22 mouse cellular contexts compared by ENCODE assay signal in the genomic region with DNA sequence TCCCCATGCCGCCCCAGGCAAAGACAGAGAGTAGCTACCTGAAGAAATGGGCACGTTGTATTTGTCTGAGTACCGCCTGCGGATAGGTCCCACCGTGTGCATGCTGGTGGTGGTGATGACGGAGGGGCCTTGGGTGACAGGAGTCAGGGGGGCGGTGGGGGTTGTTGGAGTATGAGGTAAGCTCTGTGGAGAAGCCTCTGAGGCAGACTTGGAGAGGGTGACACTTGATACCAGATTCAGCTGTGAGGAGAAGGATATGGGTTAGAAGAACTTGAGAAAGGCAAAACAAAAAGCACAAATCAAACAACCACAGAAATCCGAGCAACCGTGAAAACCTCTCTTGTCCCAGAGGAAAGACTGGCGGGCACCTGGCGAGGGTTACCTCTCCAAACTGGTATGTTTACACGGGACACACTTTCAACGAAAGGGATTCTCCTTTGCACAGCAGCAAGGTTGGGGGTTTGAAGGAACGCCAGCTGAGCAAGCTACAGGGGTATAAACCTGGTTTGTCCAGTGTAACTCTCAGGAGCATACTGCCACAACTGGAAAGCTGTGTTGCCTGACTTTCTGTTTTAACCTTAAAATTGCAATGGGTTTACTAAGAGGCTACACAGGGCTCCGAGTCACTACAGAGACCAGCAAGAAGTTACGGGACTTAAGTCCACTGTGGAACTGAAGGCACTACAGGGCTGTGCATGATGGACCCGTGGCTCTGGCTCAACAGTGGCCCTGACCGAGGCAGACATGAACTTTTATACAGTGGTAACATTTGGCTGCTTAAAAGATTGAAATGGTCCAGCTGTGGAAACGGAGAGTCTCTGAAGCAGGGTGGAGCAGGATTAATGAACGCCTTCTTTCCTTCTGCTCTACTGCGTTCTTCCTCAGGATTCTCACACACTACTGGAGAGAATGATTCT.
A peak's percentile ranks its signal among the peaks of the same experiment; 100 is the strongest.
DNase-seq lines count a peak whose midpoint lies in the region; ATAC-seq lines count a peak whose summit lies in the region.
"Had no signal": no experiment of that assay in that cellular context is flagged by ENCODE, and none has a peak within 500 bp of the region (broad histone marks: within the 10 kb centered on the region; RNA-seq: fewer than 3 reads in every experiment).

No protein-coding gene starts in this region.

- H3K4me3 ChIP-seq in heart, embryonic 10.5 days = no peak overlapping the region
- H3K4me3 ChIP-seq in limb, embryonic 12.5 days (replicated peaks) = no peak overlapping the region
- H3K4me3 ChIP-seq in limb, embryonic 10.5 days = no peak overlapping the region
- no peak overlapping the region for H3K4me3 ChIP-seq in embryonic facial prominence, embryonic 13.5 days
- no peak overlapping the region for H3K4me3 ChIP-seq in stomach, embryonic 16.5 days (replicated peaks; ENCODE audit: low read length)
- no peak overlapping the region for H3K4me3 ChIP-seq in intestine, embryonic 15.5 days (replicated peaks)
- H3K4me3 ChIP-seq: forebrain, embryonic 10.5 days; myocyte had no signal

- no peak overlapping the region for H3K4me2 ChIP-seq in limb, embryonic 12.5 days
- no peak overlapping the region for H3K4me2 ChIP-seq in embryonic facial prominence, embryonic 13.5 days
- H3K4me2 ChIP-seq in stomach, embryonic 16.5 days (ENCODE audit: low read depth, low read length) = no peak overlapping the region
- H3K4me2 ChIP-seq in intestine, embryonic 15.5 days (replicated peaks) = no peak overlapping the region

- H3K27me3 ChIP-seq in heart, embryonic 10.5 days (ENCODE audit: insufficient read depth, poor library complexity, severe bottlenecking) = no peaks in the 10 kb centered on the region
- no peaks in the 10 kb centered on the region for H3K27me3 ChIP-seq in limb, embryonic 12.5 days
- H3K27me3 ChIP-seq in limb, embryonic 10.5 days (ENCODE audit: low read depth, poor library complexity, severe bottlenecking) = no peaks in the 10 kb centered on the region
- H3K27me3 ChIP-seq in embryonic facial prominence, embryonic 13.5 days = no peaks in the 10 kb centered on the region
- H3K27me3 ChIP-seq in stomach, embryonic 16.5 days (ENCODE audit: control insufficient read depth, insufficient read depth, low read length) = no peaks in the 10 kb centered on the region
- H3K27me3 ChIP-seq in intestine, embryonic 15.5 days (replicated peaks) = no peaks in the 10 kb centered on the region

- ATAC-seq in limb, embryonic 12.5 days (ENCODE audit: insufficient number of reproducible peaks, insufficient read depth, low FRiP score, low TSS enrichment, low read depth) = no peak
- ATAC-seq in embryonic facial prominence, embryonic 13.5 days (ENCODE audit: insufficient number of reproducible peaks, insufficient read depth, low FRiP score, low TSS enrichment, low read depth) = peak; percentile 71; the same call in 1 of the 2 replicates
- ATAC-seq in stomach, embryonic 16.5 days (ENCODE audit: insufficient read depth, low FRiP score) = no peak
- no peak for ATAC-seq in megakaryocyte progenitor cell, adult 5-6 weeks (replicated peaks; ENCODE audit: poor library complexity)
- ATAC-seq in intestine, embryonic 15.5 days = no peak
- ATAC-seq: forebrain, postnatal 0 days; hindbrain, postnatal 0 days; intestine, postnatal 0 days; midbrain, embryonic 16.5 days had no signal

- H3K36me3 ChIP-seq in heart, embryonic 10.5 days = peaks cover 58% of the 10 kb centered on the region
- peaks cover 22% of the 10 kb centered on the region for H3K36me3 ChIP-seq in limb, embryonic 12.5 days
- H3K36me3 ChIP-seq in limb, embryonic 10.5 days = peaks cover 6% of the 10 kb centered on the region
- H3K36me3 ChIP-seq in embryonic facial prominence, embryonic 13.5 days = peaks cover 11% of the 10 kb centered on the region
- H3K36me3 ChIP-seq in stomach, embryonic 16.5 days (ENCODE audit: control insufficient read depth, insufficient read depth, low read length) = 0 out of 2 replicates have a peak, but pooled peaks cover 4% of the 10 kb centered on the region
- H3K36me3 ChIP-seq in intestine, embryonic 15.5 days = peaks cover 11% of the 10 kb centered on the region; the same call in 1 of the 2 replicates

- H3K9me3 ChIP-seq in heart, embryonic 10.5 days = no peaks in the 10 kb centered on the region
- no peaks in the 10 kb centered on the region for H3K9me3 ChIP-seq in limb, embryonic 12.5 days
- no peaks in the 10 kb centered on the region for H3K9me3 ChIP-seq in limb, embryonic 10.5 days (replicated peaks)
- no peaks in the 10 kb centered on the region for H3K9me3 ChIP-seq in embryonic facial prominence, embryonic 13.5 days
- H3K9me3 ChIP-seq in stomach, embryonic 16.5 days (replicated peaks; ENCODE audit: control insufficient read depth, low read length) = no peaks in the 10 kb centered on the region
- no peaks in the 10 kb centered on the region for H3K9me3 ChIP-seq in intestine, embryonic 15.5 days
- H3K9me3 ChIP-seq: forebrain, embryonic 10.5 days had no signal

- 82% methylated on average over 21 of the region's 21 CpGs for WGBS in heart, embryonic 10.5 days
- WGBS in limb, embryonic 12.5 days = 83% methylated on average over 21 of the region's 21 CpGs
- WGBS in limb, embryonic 10.5 days = 89% methylated on average over 21 of the region's 21 CpGs
- WGBS in embryonic facial prominence, embryonic 13.5 days = 66% methylated on average over 21 of the region's 21 CpGs
- 60% methylated on average over 21 of the region's 21 CpGs for WGBS in stomach, embryonic 16.5 days
- 75% methylated on average over 21 of the region's 21 CpGs for WGBS in intestine, embryonic 15.5 days

- H3K27ac ChIP-seq in heart, embryonic 10.5 days = no peak overlapping the region
- H3K27ac ChIP-seq in limb, embryonic 12.5 days = peak overlapping the region; percentile 29; the same call in 1 of the 2 replicates
- no peak overlapping the region for H3K27ac ChIP-seq in limb, embryonic 10.5 days
- H3K27ac ChIP-seq in embryonic facial prominence, embryonic 13.5 days = peak overlapping the region; percentile 39; the same call in 1 of the 2 replicates
- H3K27ac ChIP-seq in stomach, embryonic 16.5 days (ENCODE audit: low read length) = peak overlapping the region; percentile 52
- no peak overlapping the region for H3K27ac ChIP-seq in intestine, embryonic 15.5 days
- H3K27ac ChIP-seq: hindbrain, postnatal 0 days had no signal

- peaks cover 39% of the 10 kb centered on the region for H3K4me1 ChIP-seq in heart, embryonic 10.5 days
- peaks cover 26% of the 10 kb centered on the region for H3K4me1 ChIP-seq in limb, embryonic 12.5 days (replicated peaks)
- peaks cover 42% of the 10 kb centered on the region for H3K4me1 ChIP-seq in limb, embryonic 10.5 days
- H3K4me1 ChIP-seq in embryonic facial prominence, embryonic 13.5 days = peaks cover 54% of the 10 kb centered on the region
- H3K4me1 ChIP-seq in stomach, embryonic 16.5 days (ENCODE audit: control insufficient read depth, insufficient read depth, low read length) = peaks cover 41% of the 10 kb centered on the region
- H3K4me1 ChIP-seq in intestine, embryonic 15.5 days (replicated peaks) = peaks cover 26% of the 10 kb centered on the region

- no peak overlapping the region for H3K9ac ChIP-seq in limb, embryonic 12.5 days (replicated peaks)
- H3K9ac ChIP-seq in embryonic facial prominence, embryonic 13.5 days = no peak overlapping the region
- 0 out of 2 replicates have a peak overlapping the region, but pooled peaks have one; percentile 5 for H3K9ac ChIP-seq in stomach, embryonic 16.5 days (ENCODE audit: low read length)
- no peak overlapping the region for H3K9ac ChIP-seq in intestine, embryonic 15.5 days
- H3K9ac ChIP-seq: forebrain, postnatal 0 days had no signal

- peak; percentile 66 for DNase-seq in heart, embryonic 10.5 days (ENCODE audit: low spot score)
- DNase-seq in heart, adult 18-20 months = no peak
- DNase-seq in limb, embryonic 10.5 days (ENCODE audit: low spot score) = no peak
- DNase-seq: adrenal gland, postnatal 10 days; cerebellum, adult 18-20 months; cerebellum, postnatal 14 days; forebrain, postnatal 0 days; gastrocnemius, postnatal 25 days; kidney, postnatal 10 days; layer of hippocampus, adult 9-11 months; lung, postnatal 4 days; right cerebral cortex, adult 18-20 months had no signal

Comparison
In these comparisons a context has a peak if more than half of its experiments do, and no peak if none do; other contexts are left out.
1. H3K27ac ChIP-seq: peak in limb, embryonic 12.5 days (single experiment), embryonic facial prominence, embryonic 13.5 days (single experiment) and stomach, embryonic 16.5 days (single experiment); none in heart, embryonic 10.5 days (single experiment), limb, embryonic 10.5 days (single experiment) and intestine, embryonic 15.5 days (single experiment).